Mouse (Mus musculus) left cerebral cortex, postnatal 25 days (tissue): ENCODE measurements around the gene Uncx. TPM values are rescaled to one million over a fixed set of nuclear protein-coding genes. Genes with fewer than 3 reads are reported as not detected.

Experiments
- DNase-seq, 2 experiments: peaks; one replicate each; pipeline ENCODE4 v3.0.0; 2022; ENCODE audit warnings: low spot score in 2 of 2, mixed read lengths in 1 of 2
- intact Hi-C: fragments of 180-260 bp; cut with DNase I; formaldehyde crosslinking; loops from one replicate; pipeline ENCODE4 v1.15.1; 2025
- total RNA-seq, 2 experiments: library from RNA; stranded (reverse); gene quantifications; 2 replicates each; pipeline ENCODE4 v1.2.3; 2021

Uncx gene
- total RNA-seq: under 1 TPM in 1 of 2 experiments, not detected in 1; 0.39 TPM

- DNase-seq: no peak
- intact Hi-C loops: no loop called here
These were observed at the start of gene Uncx for GRCm38 (mm10) chr5:139543214-139543613. Uncx (plus strand) TSS chr5:139543494.

- DNase-seq: no peak
- intact Hi-C loops: no loop called here
These were observed 49.6 kb upstream of the Uncx start for GRCm38 (mm10) chr5:139493690-139494089.

- peak; percentile 24 to 27 for DNase-seq
- intact Hi-C loops: no loop called here
These were observed 48.1 kb upstream of the Uncx start for GRCm38 (mm10) chr5:139495019-139495669.

- DNase-seq: no peak
- intact Hi-C loops: no loop called here
These were observed 46.4 kb upstream of the Uncx start for GRCm38 (mm10) chr5:139496939-139497338.

- DNase-seq: no peak
- intact Hi-C loops: no loop called here
These were observed 44.5 kb upstream of the Uncx start for GRCm38 (mm10) chr5:139498791-139499190.

- peak; percentile 28 to 64 for DNase-seq
- intact Hi-C loops: no loop called here
These were observed 41.0 kb upstream of the Uncx start for GRCm38 (mm10) chr5:139502281-139502680.

GRCm38 (mm10) chr5:139505073-139505606, 38.2 kb upstream of the Uncx start:
- intact Hi-C loops: no loop called here
- DNase-seq: peak; percentile 68 to 69

- intact Hi-C loops: no loop called here
- DNase-seq: no peak
These were observed 37.1 kb upstream of the Uncx start for GRCm38 (mm10) chr5:139506207-139506606.

GRCm38 (mm10) chr5:139510682-139511366, 32.5 kb upstream of the Uncx start:
- DNase-seq: peak in 1 of 2 experiments; percentile 9
- intact Hi-C loops: no loop called here

GRCm38 (mm10) chr5:139512201-139512600, 31.1 kb upstream of the Uncx start:
- intact Hi-C loops: no loop called here
- no peak for DNase-seq

- no peak for DNase-seq
- intact Hi-C loops: no loop called here
These were observed 27.0 kb upstream of the Uncx start for GRCm38 (mm10) chr5:139516281-139516680.

GRCm38 (mm10) chr5:139520069-139520834, 23.0 kb upstream of the Uncx start:
- intact Hi-C loops: no loop called here
- peak in 1 of 2 experiments; percentile 54 for DNase-seq

GRCm38 (mm10) chr5:139521987-139522386, 21.3 kb upstream of the Uncx start:
- intact Hi-C loops: no loop called here
- no peak for DNase-seq

GRCm38 (mm10) chr5:139528851-139529250, 14.4 kb upstream of the Uncx start:
- DNase-seq: no peak
- intact Hi-C loops: no loop called here

GRCm38 (mm10) chr5:139535386-139535919, 7.8 kb upstream of the Uncx start:
- no peak for DNase-seq
- intact Hi-C loops: no loop called here

GRCm38 (mm10) chr5:139536211-139536910, 6.9 kb upstream of the Uncx start:
- DNase-seq: peak; percentile 47 to 60
- intact Hi-C loops: loop anchor here (1.0 kb wide), 1 partner anchor 132 kb away; no protein-coding TSS in a partner anchor

GRCm38 (mm10) chr5:139536911-139537738, 6.2 kb upstream of the Uncx start:
- no peak for DNase-seq
- intact Hi-C loops: loop anchor here (1.0 kb wide), 1 partner anchor 131 kb away; no protein-coding TSS in a partner anchor

- DNase-seq: no peak
- intact Hi-C loops: no loop called here
These were observed 5.6 kb upstream of the Uncx start for GRCm38 (mm10) chr5:139537739-139538135.
